Mouse (Mus musculus) limb, embryonic 14.5 days (tissue): ENCODE measurements at regions not wholly inside any gene's neighbourhood (a gene's known extent, or its start where the extent isn't known, plus 50 kb on each side); places are given as distances from the start of the nearest gene placed in this dataset.
A peak's percentile ranks its signal among the peaks of the same experiment; 100 is the strongest.

Experiments used
- ATAC-seq: fragments of 200-750 bp; cut with Nextera tagmentation; 2 replicates; pipeline ENCODE4 v1.8.0; 2017; ENCODE audit warnings: low read depth, moderate number of reproducible peaks, moderate TSS enrichment; ENCODE audit not compliant: low FRiP score
- DNase-seq: peaks from one replicate; pipeline ENCODE4 v3.0.0-alpha.2; 2015; ENCODE audit warnings: low spot score
- H3K27ac ChIP-seq: fragments of 300-500 bp; sonication (generic); replicated peaks from 2 replicates; pipeline ENCODE4 v1.5.1; 2014; ENCODE audit warnings: low read depth, mild to moderate bottlenecking, low read length, moderate library complexity, mixed read lengths
- H3K27me3 ChIP-seq: fragments of 300-500 bp; sonication (generic); 2 replicates; pipeline ENCODE4 v1.6.1; 2014; ENCODE audit warnings: low read length, mixed read lengths; ENCODE audit not compliant: control insufficient read depth, insufficient read depth
- H3K36me3 ChIP-seq: fragments of 300-500 bp; sonication (generic); 2 replicates; pipeline ENCODE4 v1.6.1; 2014; ENCODE audit warnings: mild to moderate bottlenecking, low read length, moderate library complexity, mixed read lengths; ENCODE audit not compliant: control insufficient read depth, insufficient read depth
- H3K4me1 ChIP-seq: fragments of 300-500 bp; sonication (generic); 2 replicates; pipeline ENCODE4 v1.6.1; 2014; ENCODE audit warnings: antibody characterized with exemption, low read length, mixed read lengths; ENCODE audit not compliant: control insufficient read depth, insufficient read depth
- H3K4me2 ChIP-seq: fragments of 300-500 bp; sonication (generic); replicated peaks from 2 replicates; pipeline ENCODE4 v1.6.1; 2014; ENCODE audit warnings: low read depth, mild to moderate bottlenecking, low read length, moderate library complexity; ENCODE audit not compliant: severe bottlenecking
- H3K4me3 ChIP-seq: fragments of 300-500 bp; sonication (generic); replicated peaks from 2 replicates; pipeline ENCODE4 v1.5.1; 2014; ENCODE audit warnings: low read length
- H3K9ac ChIP-seq: fragments of 300-500 bp; sonication (generic); 2 replicates; pipeline ENCODE4 v1.6.1; 2014; ENCODE audit warnings: mild to moderate bottlenecking, low read depth, low read length, moderate library complexity; ENCODE audit not compliant: severe bottlenecking
- H3K9me3 ChIP-seq: fragments of 300-500 bp; sonication (generic); 2 replicates; pipeline ENCODE4 v1.6.1; 2016; ENCODE audit warnings: low read length; ENCODE audit not compliant: control insufficient read depth
- POLR2A ChIP-seq: fragments of 200-500 bp; IDR thresholded peaks from 2 replicates; pipeline ENCODE4 v1.8.0; 2012; ENCODE audit warnings: inconsistent platforms, mild to moderate bottlenecking, moderate library complexity, borderline replicate concordance; ENCODE audit not compliant: insufficient read depth, insufficient read length; ENCODE audit errors: extremely low read depth
- WGBS: fragments of 180-500 bp; shearing (Covaris S2); extraction: QIAGEN DNeasy Blood & Tissue Kit; methylation state at CpG from one replicate; pipeline ENCODE4 v1.1.7; 2014; 5-methylcytosine and 5-hydroxymethylcytosine counted together

DNA sequence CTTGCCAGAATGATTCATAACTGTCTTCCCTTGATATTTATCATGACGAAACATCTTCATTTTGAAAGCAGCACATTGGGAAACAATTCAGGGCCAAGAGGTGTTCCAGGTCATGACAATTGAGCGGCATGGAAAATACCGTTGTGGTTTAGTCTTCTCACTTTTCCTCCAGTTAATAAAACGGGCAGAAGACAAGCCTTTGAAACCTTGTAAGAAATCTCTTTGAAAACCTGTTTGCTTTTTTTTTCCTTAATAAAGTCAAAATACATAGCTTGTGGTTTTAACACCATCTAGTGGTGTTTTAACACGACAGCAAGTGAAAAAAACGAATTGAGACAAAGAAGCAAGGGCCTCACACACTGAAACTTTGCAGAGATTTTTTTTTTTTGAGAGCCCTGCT is 1389.0 kb upstream of the Acvr2a start:
- ATAC-seq, result no peak
- H3K27ac ChIP-seq, result no peak overlapping the region
- no peaks in the 10 kb centered on the region for H3K36me3 ChIP-seq
- DNase-seq, result peak; percentile 26
- H3K27me3 ChIP-seq, result no peaks in the 10 kb centered on the region
- WGBS, result 25% methylated on average over 6 of the region's 6 CpGs
- H3K4me1 ChIP-seq, result no peaks in the 10 kb centered on the region
- no peak overlapping the region for H3K4me3 ChIP-seq
- H3K9me3 ChIP-seq, result no peaks in the 10 kb centered on the region
- H3K9ac ChIP-seq, result no peak overlapping the region
- no peak overlapping the region for H3K4me2 ChIP-seq
- TF ChIP-seq POLR2A, result no peak

DNA sequence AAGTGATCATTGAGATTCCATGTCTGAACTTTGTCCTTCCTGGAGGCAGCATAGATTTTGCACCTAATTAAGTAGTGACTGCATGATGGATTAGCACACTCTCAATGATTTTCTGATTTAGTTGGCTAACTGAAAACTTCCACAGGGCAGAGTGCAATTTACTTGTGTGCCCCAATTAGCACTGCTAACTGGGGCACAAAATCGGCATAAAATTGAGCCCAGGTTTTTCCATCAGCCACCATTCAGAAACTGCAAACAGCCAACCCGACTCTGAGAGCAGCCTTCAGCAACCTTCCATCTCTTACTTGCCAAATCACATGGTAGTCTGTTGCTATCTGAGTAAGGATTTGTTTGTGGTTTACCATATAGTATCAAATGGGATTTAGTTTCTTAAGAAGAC is 1384.1 kb upstream of the Acvr2a start:
- Histone ChIP-seq H3K36me3 (no peaks in the 10 kb centered on the region), H3K9me3 (no peaks in the 10 kb centered on the region), H3K27ac (no peak overlapping the region), H3K4me1 (no peaks in the 10 kb centered on the region), H3K27me3 (no peaks in the 10 kb centered on the region), H3K4me3 (no peak overlapping the region), H3K9ac (no peak overlapping the region), H3K4me2 (no peak overlapping the region)
- no peak for TF ChIP-seq POLR2A
- DNase-seq, result no peak
- no peak for ATAC-seq
- 19% methylated on average over 2 of the region's 2 CpGs for WGBS

DNA sequence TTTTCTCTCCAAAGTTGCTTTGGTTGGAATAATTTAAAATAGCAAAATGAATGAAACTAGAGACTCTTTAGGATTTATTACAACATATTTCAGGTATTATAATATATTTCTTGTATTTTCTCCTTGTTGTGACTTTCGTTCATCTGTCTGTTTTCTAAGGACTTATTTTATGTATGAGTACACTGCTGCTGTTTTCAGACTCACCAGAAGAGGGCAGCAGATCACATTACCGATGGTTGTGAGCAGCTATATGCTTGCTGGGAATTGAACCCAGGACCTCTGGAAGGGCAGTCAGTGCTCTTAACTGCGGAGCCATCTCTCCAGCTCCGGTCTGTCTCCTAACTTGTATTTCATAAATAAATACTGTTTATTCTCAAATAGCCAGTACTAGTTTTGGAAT is 1347.9 kb upstream of the Acvr2a start:
- TF ChIP-seq POLR2A, result no peak
- ATAC-seq, result no peak
- Histone ChIP-seq H3K27ac (no peak overlapping the region), H3K27me3 (no peaks in the 10 kb centered on the region), H3K4me1 (no peaks in the 10 kb centered on the region), H3K9me3 (no peaks in the 10 kb centered on the region), H3K9ac (no peak overlapping the region), H3K4me2 (no peak overlapping the region), H3K4me3 (no peak overlapping the region), H3K36me3 (no peaks in the 10 kb centered on the region)
- 67% methylated on average over 4 of the region's 4 CpGs for WGBS
- DNase-seq, result no peak

DNA sequence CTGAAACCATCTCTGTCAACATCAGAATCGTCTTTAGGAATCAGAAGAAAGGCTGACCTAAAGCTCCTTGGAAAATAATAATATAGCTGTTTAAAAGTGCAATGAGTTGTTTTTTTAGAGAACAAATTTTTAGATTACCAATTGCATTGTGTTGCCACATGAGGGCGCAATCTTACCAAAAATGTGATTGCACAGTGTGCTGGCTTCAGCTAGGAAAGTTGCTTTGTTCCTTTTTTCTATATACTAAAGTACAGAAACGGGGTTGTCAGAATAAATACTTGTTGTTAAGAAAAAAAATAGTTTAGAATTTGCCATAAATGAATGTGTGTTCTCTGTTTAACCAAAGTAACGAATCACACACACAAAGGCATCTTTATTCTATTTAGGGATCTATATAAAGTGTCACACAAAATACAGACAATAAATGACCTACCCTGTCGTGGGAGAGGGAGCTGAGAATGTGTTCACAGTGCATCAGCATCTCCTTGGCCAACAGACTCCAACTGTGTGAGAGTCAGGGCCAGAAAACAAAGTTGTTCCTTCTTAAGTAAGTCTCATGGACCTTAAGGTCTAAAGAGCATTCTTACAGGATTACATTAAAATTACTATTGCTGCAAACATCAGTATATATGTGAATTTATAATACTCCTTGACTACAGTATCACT is 1321.9 kb upstream of the Acvr2a start:
- H3K9me3 ChIP-seq, result no peaks in the 10 kb centered on the region
- ATAC-seq (no peak), DNase-seq (peak; percentile 53)
- no peak overlapping the region for H3K4me3 ChIP-seq
- no peak overlapping the region for H3K27ac ChIP-seq
- H3K27me3 ChIP-seq, result no peaks in the 10 kb centered on the region
- 18% methylated on average over 5 of the region's 5 CpGs for WGBS
- H3K4me2 ChIP-seq, result no peak overlapping the region
- H3K9ac ChIP-seq, result no peak overlapping the region
- no peak for TF ChIP-seq POLR2A
- no peaks in the 10 kb centered on the region for H3K36me3 ChIP-seq
- no peaks in the 10 kb centered on the region for H3K4me1 ChIP-seq
